Mouse (Mus musculus) naive thymus-derived CD4-positive, alpha-beta T cell, adult 2 months (primary cell): ENCODE data around the gene Gm21209.
"Not testable (repeated sequence)": the region's sequence is repeated elsewhere in the genome, so short reads cannot be mapped to it uniquely, and the experiment has no call there.

Experiments used
- DNase-seq: peaks from one replicate; pipeline ENCODE4 v3.0.0-alpha.2; 2011; ENCODE audit warnings: low read depth

Gm21209 gene

GRCm38 (mm10) chrY:49570856-49571255, at the start of gene Gm21209:
Gene Gm21209 (plus strand): TSS chrY:49571156.
- DNase-seq, result not testable (repeated sequence)
